Mouse (Mus musculus) c-Kit-positive CD71-positive TER-119-negative erythroid progenitor cells, embryonic 14.5 days (primary cell): ENCODE results near the gene Tep1.
"Not testable (repeated sequence)": the region's sequence is repeated elsewhere in the genome, so short reads cannot be mapped to it uniquely, and the experiment has no call there.

Experiments used
- DNase-seq: peaks from one replicate; pipeline ENCODE4 v3.0.0-alpha.2; 2013; ENCODE audit warnings: low read depth

The Tep1 gene

DNA sequence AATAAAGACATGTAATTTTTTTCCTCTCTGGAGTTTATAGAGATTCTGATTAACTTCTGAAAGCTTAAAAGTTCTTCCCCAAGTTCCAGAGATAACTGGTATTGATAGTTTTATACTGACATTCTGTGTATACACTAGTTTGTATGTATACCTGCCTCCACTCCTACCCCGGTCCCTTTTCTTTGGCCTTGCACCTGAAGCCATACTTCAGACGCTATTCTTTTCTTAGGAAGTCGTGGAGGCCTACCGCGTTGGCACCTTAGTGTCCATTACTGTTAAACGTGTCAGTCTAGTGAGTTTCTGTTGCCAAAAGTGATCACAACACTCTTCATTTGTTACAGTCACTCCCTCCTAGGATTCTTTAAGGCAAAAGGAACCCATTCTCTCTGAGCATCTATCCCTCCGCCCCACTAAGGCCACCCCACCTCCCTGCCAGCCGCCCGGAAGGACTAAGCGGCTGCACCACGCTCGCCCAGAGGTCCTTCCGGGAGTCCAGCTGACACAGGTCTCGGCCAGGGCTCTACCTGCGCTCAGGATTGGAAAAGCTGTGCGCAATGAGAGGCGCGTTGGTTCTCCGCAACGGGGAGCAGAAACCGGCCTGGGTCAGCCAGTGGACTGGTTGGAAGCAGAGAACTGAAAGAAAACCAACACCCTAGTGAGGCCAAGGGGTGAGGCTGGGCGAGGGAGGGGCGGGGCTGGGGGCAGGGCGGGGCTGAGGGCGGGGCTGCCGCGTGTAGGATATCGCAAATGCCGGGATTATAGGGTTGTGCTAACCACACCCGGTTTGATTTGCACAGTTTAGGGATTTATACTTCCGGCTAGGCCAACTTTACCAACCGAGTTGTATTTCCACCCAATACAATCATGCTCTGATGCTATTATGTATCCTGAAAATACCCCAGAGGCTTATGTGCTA is at the start of gene Tep1:
TSS of gene Tep1 (minus strand) at position 672 of the 916 bp plus-strand sequence.
- peak; percentile 49 for DNase-seq

GRCm38 (mm10) chr14:50911356-50911755 is 41.0 kb upstream of the Tep1 start:
- DNase-seq = no peak

DNA sequence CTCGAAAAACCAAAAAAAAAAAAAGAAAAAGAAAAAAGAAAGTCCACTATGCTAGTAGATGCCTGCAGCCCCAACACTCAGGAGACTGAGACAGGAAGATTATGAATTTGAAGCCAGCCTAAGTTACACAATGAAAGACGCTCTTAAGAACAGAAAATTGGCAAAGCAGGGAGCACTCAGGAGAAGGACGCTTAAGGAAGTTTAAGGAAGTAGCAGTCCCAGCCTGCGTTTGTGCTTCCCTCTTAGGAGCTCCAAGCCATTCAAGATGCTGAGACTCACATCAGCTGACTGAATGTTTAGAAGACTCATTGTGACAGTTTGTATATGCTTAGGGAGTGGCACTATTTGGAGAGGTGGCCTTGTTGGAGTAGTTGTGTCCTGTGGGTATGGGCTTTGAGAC is 37.8 kb upstream of the Tep1 start:
- no peak for DNase-seq

DNA sequence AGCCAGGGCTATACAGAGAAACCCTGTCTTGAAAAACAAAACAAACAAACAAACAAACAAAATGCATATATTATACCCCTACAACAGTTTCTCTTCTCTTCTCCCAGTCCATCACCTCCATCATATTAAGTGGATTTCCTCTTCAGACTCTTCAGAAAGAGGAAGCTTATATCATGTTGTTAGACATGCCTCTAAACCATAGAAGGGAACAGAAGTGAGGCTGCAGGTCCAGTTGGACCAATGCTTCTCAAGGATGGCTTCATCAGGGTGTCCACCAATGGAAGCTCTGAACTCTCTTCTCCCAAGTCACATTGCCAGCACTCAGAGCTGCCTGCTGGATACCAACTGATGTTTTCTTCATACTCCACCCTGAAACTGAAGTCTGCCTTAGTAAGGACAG is 35.0 kb upstream of the Tep1 start:
- not testable (repeated sequence) for DNase-seq

GRCm38 (mm10) chr14:50904828-50905129 is 34.4 kb upstream of the Tep1 start:
- no peak for DNase-seq

- DNase-seq = no peak
Measured at GRCm38 (mm10) chr14:50903973-50904827, 33.8 kb upstream of the Tep1 start.

GRCm38 (mm10) chr14:50897992-50898391 is 27.6 kb upstream of the Tep1 start:
- DNase-seq = not testable (repeated sequence)

DNA sequence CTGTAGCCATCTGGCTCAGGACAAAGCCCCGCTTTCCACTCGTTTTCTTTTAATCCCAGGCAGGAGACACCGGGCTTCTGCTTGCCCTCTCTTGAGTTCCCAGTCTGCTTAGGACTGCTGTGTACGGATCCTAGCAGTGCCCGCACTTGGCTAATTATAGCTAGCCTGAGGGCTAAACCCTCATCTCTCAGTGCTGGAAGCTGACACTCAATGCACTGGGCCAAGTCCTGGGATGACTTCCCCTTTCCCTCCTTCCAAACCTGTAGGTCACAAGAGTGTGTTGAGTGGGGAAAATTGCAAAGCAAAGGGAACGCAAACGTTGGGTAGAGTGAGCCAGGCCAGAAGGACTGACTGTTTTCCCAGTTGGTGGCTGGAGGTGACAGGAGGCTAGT is 27.0 kb upstream of the Tep1 start, which contains the start of gene Klhl33:
TSS of gene Klhl33 (minus strand) at position 134 of the 392 bp plus-strand sequence.
- no peak for DNase-seq

- no peak for DNase-seq
Measured at GRCm38 (mm10) chr14:50896747-50897373, 26.5 kb upstream of the Tep1 start.

- no peak for DNase-seq
Measured at GRCm38 (mm10) chr14:50895985-50896746, 25.8 kb upstream of the Tep1 start.

DNA sequence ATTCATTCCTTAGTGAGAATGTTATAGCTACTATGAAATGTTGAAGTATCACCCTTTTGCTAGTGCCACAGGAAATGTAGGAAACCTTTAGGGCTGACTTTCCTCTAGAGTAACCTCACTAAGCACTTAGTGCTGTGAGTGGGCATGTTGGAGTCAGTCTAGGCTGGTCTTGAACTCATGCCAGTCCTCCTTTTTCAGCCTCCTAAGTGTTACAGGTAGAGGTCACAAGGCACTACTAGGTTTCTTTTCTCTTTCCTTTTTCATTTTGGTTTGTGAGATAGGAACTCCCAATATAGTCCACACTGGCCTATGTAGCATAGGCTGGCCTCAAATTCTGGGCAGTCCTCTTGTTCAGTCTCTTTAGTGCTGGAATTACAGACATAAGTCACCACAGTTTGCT is 25.0 kb upstream of the Tep1 start:
- no peak for DNase-seq

- DNase-seq = no peak
Measured at GRCm38 (mm10) chr14:50892541-50893459, 22.4 kb upstream of the Tep1 start.

GRCm38 (mm10) chr14:50892091-50892490 is 21.7 kb upstream of the Tep1 start:
- no peak for DNase-seq

- DNase-seq = no peak
Measured at GRCm38 (mm10) chr14:50891621-50892020, 21.3 kb upstream of the Tep1 start.

DNA sequence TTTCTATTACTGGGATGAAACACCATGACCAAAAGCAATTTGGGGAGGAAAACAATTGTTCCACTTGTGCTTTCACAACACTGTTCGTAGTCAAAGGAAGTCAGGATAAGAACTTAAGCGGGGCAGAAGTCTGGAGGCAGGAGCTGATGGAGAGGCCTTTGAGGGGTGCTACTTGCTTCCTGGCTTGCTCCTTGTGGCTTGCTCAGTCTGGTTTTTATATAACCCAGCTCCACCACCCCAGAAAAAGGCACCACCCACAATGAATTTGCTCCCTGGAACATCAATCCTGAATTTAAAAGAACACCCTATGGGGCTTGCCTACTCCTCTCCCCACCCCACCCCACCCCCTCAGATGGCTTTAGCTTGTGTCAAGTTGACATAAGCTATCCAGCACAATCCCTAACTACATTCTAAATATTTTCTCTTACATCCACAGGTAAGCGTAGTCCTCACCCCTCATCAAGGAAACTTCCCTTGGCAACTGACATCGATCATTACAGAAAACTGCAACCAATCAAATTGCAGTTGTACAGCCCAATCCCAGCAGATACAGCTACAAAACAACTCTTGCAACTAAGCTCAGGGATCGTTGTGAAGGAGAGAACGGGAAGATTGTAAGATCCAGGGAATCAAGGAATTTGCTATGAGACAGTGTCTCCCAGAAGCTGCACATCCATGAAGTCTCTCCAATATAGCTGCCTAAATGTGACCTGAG is 6.0 kb upstream of the Tep1 start:
- no peak for DNase-seq

GRCm38 (mm10) chr14:50875591-50876230 is 5.4 kb upstream of the Tep1 start:
- no peak for DNase-seq

GRCm38 (mm10) chr14:50875175-50875574 is 4.8 kb upstream of the Tep1 start:
- no peak for DNase-seq

DNA sequence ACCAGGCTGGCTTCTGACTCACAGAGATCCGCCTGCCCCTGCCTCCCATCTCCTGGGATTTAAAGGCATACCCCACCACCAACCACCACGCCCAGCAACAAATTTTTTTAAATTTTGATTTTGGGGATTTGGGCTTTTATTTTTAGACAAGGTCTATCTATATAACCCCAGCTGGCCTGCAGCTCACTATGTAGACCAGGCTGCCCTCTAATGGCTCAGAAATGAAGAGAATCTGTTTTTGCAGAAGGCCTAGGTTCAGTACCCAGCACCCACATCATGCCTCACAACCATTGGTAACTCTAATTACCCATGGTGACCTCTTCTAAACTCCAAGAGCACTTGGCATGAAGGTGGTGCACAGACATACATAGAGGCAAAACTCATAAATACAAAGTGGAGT is 924 bp upstream of the Tep1 start:
- no peak for DNase-seq

DNA sequence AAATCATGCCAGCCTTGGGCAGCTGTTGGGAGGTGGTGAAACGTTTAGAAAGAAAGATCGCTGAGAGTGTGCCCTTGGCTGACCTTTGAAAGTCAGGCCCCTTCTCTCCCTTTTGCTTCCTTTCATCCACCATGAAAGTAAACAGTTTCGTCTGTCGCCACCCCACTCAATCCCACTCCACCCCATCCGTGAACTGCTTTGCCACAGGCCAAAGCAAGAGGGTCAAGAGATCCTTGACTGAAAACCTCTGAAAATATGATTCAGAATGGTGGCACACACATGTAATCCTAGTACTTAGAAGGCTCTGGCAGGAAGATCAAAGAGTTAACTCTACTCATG is 414 bp upstream of the Tep1 start:
- no peak for DNase-seq

- DNase-seq = no peak
Measured at GRCm38 (mm10) chr14:50868656-50869055, 1.7 kb downstream of the Tep1 start.
